Mouse (Mus musculus) ES-Bruce4 (cell line): ENCODE measurements around the gene Mgrn1. TPM values are rescaled to one million over a fixed set of nuclear protein-coding genes. Genes with fewer than 3 reads are reported as not detected.

Source experiments
- H3K27ac ChIP-seq: 2 replicates; pipeline ENCODE4 v1.5.1; 2012; ENCODE audit warnings: low read length, inconsistent platforms; ENCODE audit not compliant: insufficient read depth
- H3K27me3 ChIP-seq: 2 replicates; pipeline ENCODE4 v1.6.1; 2012; ENCODE audit warnings: mild to moderate bottlenecking, low read length, inconsistent platforms; ENCODE audit not compliant: control insufficient read depth, poor library complexity, insufficient read depth, severe bottlenecking
- H3K36me3 ChIP-seq: 2 replicates; pipeline ENCODE4 v1.6.1; 2012; ENCODE audit warnings: inconsistent platforms, mild to moderate bottlenecking, low read length, moderate library complexity; ENCODE audit not compliant: control insufficient read depth, poor library complexity, insufficient read depth, severe bottlenecking
- H3K4me1 ChIP-seq: one replicate; pipeline ENCODE4 v1.8.1; 2011; ENCODE audit warnings: low read length; ENCODE audit not compliant: control insufficient read depth, insufficient read depth
- H3K4me3 ChIP-seq: 2 replicates; pipeline ENCODE4 v1.5.1; 2011; ENCODE audit warnings: low read depth, mild to moderate bottlenecking, low read length
- H3K9ac ChIP-seq: 2 replicates; pipeline ENCODE4 v1.6.1; 2012; ENCODE audit warnings: low read depth, mild to moderate bottlenecking, inconsistent platforms; ENCODE audit not compliant: poor library complexity, severe bottlenecking
- H3K9me3 ChIP-seq: replicated peaks from 2 replicates; pipeline ENCODE4 v1.6.1; 2012; ENCODE audit warnings: mild to moderate bottlenecking, low read length, inconsistent platforms; ENCODE audit not compliant: control insufficient read depth, poor library complexity, insufficient read depth, severe bottlenecking
- CTCF ChIP-seq: IDR thresholded peaks from one replicate; pipeline ENCODE4 v1.8.1; 2011; ENCODE audit warnings: low read depth, low read length
- EP300 ChIP-seq: IDR thresholded peaks from 2 replicates; pipeline ENCODE4 v1.6.1; 2011; ENCODE audit warnings: low read depth, low read length; ENCODE audit not compliant: insufficient read depth
- POLR2A ChIP-seq: IDR thresholded peaks from one replicate; pipeline ENCODE4 v1.8.1; 2011; ENCODE audit warnings: low read length; ENCODE audit not compliant: insufficient read depth
- polyA plus RNA-seq: library from polyadenylated mRNA; stranded (reverse); fragments of >200 nt; gene quantifications from 2 replicates; pipeline ENCODE4 v1.2.4, GENCODE M21; 2011; ENCODE audit warnings: low read depth; ENCODE audit not compliant: missing spikeins, insufficient read depth, insufficient read length

The Mgrn1 gene
- polyA plus RNA-seq, 1 experiment, result 46.6 TPM

DNA sequence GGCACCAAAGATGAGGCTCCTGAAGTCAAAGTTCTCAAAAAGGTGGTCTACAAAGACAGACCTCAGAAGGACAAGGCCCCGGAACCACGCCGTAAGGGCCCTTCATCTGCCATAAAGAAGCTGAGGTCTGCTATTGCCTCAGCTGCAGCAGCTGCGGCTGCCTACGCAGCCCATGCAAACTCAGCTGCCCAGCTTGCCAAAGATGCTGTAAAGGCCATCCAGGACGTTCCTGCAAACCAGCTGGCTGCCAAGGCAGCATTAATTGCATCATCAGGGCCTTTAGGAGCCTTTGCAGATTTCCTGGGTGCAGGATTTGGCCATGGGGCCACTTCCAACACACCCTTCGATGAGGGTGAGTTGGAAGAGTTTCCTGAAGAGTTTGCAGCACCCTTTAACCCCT lies 35.7 kb upstream of the Mgrn1 start:
- no peaks in the 10 kb centered on the region for H3K36me3 ChIP-seq
- H3K9ac ChIP-seq, result no peak overlapping the region
- no peaks in the 10 kb centered on the region for H3K4me1 ChIP-seq
- no peak for TF ChIP-seq EP300
- no peak for TF ChIP-seq CTCF
- TF ChIP-seq POLR2A, result no peak
- no peak overlapping the region for H3K4me3 ChIP-seq
- H3K27ac ChIP-seq, result no peak overlapping the region
- H3K9me3 ChIP-seq, result no peaks in the 10 kb centered on the region
- no peaks in the 10 kb centered on the region for H3K27me3 ChIP-seq

DNA sequence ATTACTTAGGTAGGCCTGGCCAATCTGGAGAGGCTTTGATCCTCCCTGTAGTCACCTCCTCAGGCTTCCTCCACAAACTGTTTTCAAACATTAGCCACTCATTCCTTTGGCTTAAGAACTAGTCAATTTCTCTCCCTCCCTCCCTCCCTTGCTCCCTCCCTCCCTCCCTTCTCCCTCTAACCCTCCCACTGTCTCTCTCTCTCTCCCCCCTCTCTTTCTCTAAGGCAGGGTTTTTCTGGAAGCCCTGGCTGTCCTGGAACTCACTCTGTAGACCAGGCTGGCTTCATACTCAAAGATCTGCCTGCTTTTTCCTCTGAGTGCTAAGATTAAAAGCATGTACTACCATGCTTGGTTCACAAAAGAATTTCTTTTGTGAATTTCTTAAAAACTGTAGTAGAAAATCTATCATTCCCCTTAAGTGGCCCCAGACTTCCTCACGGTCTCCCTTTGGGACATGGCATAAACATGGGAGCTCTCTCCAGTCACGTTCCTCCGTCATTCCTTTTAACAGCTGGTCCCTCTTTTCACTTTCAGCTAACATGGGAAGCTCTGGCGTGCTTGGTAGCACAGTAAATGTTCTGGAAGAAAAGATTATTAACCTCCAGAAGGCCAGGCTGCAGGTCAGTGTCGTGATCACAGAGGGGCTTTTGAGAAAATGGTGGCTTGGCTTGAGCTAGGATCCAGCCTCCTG lies 35.0 kb upstream of the Mgrn1 start:
- Histone ChIP-seq H3K27me3 (no peaks in the 10 kb centered on the region), H3K27ac (no peak overlapping the region), H3K4me3 (no peak overlapping the region), H3K4me1 (no peaks in the 10 kb centered on the region), H3K9me3 (no peaks in the 10 kb centered on the region), H3K9ac (no peak overlapping the region), H3K36me3 (no peaks in the 10 kb centered on the region)
- no peak for TF ChIP-seq CTCF
- no peak for TF ChIP-seq EP300
- no peak for TF ChIP-seq POLR2A

DNA sequence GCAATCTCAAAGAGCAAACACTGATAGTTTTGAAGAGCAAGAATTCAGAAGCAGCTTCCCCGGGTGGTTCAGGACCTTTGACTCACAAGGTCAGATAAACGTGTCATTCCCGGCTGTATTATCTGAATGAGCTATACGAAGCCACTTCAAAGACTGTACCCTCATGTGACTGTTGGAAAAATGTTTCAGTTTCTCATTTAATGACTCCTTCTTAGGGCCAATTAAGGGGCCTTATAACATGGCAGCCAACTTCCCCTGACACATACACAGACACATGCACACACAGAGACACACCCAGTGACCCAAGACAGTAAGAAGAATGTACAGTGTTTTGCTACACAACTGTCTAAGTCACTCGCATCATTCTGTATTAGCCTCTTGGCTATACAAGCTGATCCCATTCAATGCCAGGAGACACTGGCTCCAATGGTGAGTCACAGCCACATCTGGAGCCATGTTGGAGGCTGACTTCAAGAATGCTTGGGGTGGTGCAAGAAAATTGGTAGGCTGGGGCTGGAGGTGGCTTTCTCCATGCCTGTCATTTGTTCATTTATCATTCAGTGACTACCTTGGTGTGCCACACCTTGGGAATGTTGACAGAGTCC lies 30.9 kb upstream of the Mgrn1 start:
- Histone ChIP-seq H3K4me3 (no peak overlapping the region), H3K27ac (no peak overlapping the region), H3K27me3 (no peaks in the 10 kb centered on the region), H3K36me3 (no peaks in the 10 kb centered on the region), H3K9me3 (no peaks in the 10 kb centered on the region), H3K4me1 (no peaks in the 10 kb centered on the region), H3K9ac (no peak overlapping the region)
- TF ChIP-seq EP300 (no peak), POLR2A (no peak), CTCF (no peak)

DNA sequence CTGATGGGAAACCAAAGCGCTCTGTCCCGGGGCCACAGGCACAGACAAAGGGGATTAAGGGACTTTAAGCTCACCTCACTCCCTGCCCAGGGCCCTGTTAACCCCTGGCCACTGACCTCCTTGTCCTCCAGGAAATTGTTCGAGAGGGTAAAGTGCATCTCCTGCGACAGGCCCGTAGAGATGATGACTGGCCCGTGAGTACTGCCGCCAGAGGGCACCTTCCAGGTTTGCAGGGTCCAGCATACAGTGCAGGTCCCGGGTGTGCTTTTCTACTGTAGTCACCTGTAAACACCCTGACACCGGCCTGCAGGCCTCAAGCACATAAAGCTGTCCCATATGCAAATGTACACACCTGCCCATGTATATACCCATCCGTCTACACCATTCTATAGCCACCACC lies 24.7 kb upstream of the Mgrn1 start:
- H3K4me3 ChIP-seq, result no peak overlapping the region
- H3K4me1 ChIP-seq, result no peaks in the 10 kb centered on the region
- no peak for TF ChIP-seq POLR2A
- TF ChIP-seq CTCF, result peak; percentile 22
- no peak for TF ChIP-seq EP300
- H3K9me3 ChIP-seq, result no peaks in the 10 kb centered on the region
- H3K9ac ChIP-seq, result no peak overlapping the region
- H3K36me3 ChIP-seq, result no peaks in the 10 kb centered on the region
- H3K27ac ChIP-seq, result no peak overlapping the region
- no peaks in the 10 kb centered on the region for H3K27me3 ChIP-seq

DNA sequence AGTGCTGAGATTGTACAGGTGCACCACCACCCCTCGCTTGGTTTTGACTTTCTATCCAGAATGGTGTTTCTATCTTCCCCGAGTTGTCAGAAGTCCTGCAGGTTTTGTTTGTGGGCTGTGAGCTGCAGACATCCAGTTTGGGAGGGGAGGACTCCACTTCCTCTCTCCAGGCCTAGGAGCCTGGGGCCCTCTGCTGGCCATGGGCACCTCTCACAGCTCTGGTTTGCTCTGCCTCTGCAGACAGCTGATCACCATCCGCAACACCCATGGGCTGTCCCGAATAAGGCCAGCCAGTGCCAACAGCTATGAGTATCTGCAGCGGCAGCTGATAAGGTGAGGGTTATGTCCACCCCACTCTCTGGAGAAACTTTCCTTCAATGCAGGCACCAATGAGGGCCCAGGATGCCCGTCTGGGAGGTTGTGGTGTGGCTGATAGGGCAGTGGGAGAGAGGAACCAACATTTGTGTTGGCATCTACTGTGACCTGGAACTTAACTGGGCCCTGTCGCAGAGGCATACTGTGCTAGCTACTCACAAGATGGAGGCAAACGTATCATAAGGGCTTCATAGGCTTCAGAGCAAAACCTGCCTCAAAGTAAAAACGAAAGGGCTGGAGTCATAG lies 23.1 kb upstream of the Mgrn1 start:
- TF ChIP-seq EP300 (no peak), POLR2A (no peak), CTCF (peak; percentile 75)
- H3K4me1 ChIP-seq, result no peaks in the 10 kb centered on the region
- H3K4me3 ChIP-seq, result no peak overlapping the region
- H3K27me3 ChIP-seq, result no peaks in the 10 kb centered on the region
- H3K9ac ChIP-seq, result no peak overlapping the region
- no peaks in the 10 kb centered on the region for H3K36me3 ChIP-seq
- H3K9me3 ChIP-seq, result no peaks in the 10 kb centered on the region
- H3K27ac ChIP-seq, result no peak overlapping the region

DNA sequence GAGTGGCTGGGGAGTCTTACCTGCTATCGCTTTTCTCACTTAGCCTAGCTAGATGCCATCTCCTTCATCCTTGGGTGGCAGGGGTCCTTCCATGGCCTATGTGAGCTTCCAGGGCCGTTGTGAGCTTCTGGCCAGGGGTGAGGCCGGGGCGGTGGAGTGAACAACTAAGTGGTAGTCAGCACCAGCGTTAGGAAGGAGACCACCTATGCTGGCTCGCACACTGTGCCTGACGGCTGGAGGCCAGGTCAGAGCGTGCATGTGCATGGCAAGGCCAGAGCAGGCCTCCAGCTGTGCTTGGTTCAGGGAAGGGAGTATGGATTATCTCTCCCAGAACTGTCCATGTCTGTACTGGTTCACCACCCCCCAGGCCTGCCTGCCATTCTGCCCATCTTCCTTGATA lies 22.3 kb upstream of the Mgrn1 start:
- TF ChIP-seq POLR2A, result no peak
- TF ChIP-seq CTCF, result no peak
- no peak for TF ChIP-seq EP300
- Histone ChIP-seq H3K9me3 (no peaks in the 10 kb centered on the region), H3K9ac (no peak overlapping the region), H3K36me3 (no peaks in the 10 kb centered on the region), H3K4me1 (no peaks in the 10 kb centered on the region), H3K27me3 (no peaks in the 10 kb centered on the region), H3K4me3 (no peak overlapping the region), H3K27ac (no peak overlapping the region)
